Mouse (Mus musculus): ENCODE results near the gene Ranbp3l.
"Not testable (repeated sequence)": the region's sequence is repeated elsewhere in the genome, so short reads cannot be mapped to it uniquely, and the experiment has no call there.

The Ranbp3l gene

GRCm38 (mm10) chr15:8967573-8968228 is at the start of gene Ranbp3l:
Gene Ranbp3l, plus strand, starts transcription at chr15:8967949.
- DNase-seq (ENCODE audit: low spot score in 2 of 2), result no peak

GRCm38 (mm10) chr15:8930061-8930460 is 37.7 kb upstream of the Ranbp3l start:
- DNase-seq (ENCODE audit: low spot score in 2 of 2), result no peak

- no peak for DNase-seq (ENCODE audit: low spot score in 2 of 2)
Measured at GRCm38 (mm10) chr15:8936911-8937310, 30.8 kb upstream of the Ranbp3l start.

GRCm38 (mm10) chr15:8940861-8941260 is 26.9 kb upstream of the Ranbp3l start:
- no peak for DNase-seq (ENCODE audit: low spot score in 2 of 2)

GRCm38 (mm10) chr15:8950856-8951255 is 16.9 kb upstream of the Ranbp3l start:
- no peak for DNase-seq (ENCODE audit: low spot score in 2 of 2)

- no peak for DNase-seq (ENCODE audit: low spot score in 2 of 2)
Measured at GRCm38 (mm10) chr15:8963323-8963722, 4.4 kb upstream of the Ranbp3l start.

- DNase-seq (ENCODE audit: low spot score in 2 of 2), result no peak
Measured at GRCm38 (mm10) chr15:8968229-8968595, 463 bp downstream of the Ranbp3l start.

GRCm38 (mm10) chr15:8969061-8969635 is 1.4 kb downstream of the Ranbp3l start:
- DNase-seq (ENCODE audit: low spot score in 2 of 2), result no peak

- DNase-seq (ENCODE audit: low spot score in 2 of 2), result no peak
Measured at GRCm38 (mm10) chr15:8991211-8991610, 23.5 kb downstream of the Ranbp3l start.

GRCm38 (mm10) chr15:8991859-8992838 is 24.4 kb downstream of the Ranbp3l start:
- DNase-seq (ENCODE audit: low spot score in 2 of 2), result no peak

- no peak for DNase-seq (ENCODE audit: low spot score in 2 of 2)
Measured at GRCm38 (mm10) chr15:8994608-8995277, 27.0 kb downstream of the Ranbp3l start.

GRCm38 (mm10) chr15:8995490-8995889 is 27.7 kb downstream of the Ranbp3l start:
- DNase-seq (ENCODE audit: low spot score in 2 of 2), result no peak

- no peak for DNase-seq (ENCODE audit: low spot score in 2 of 2)
Measured at GRCm38 (mm10) chr15:9002762-9003161, 35.0 kb downstream of the Ranbp3l start.

- no peak for DNase-seq (ENCODE audit: low spot score in 2 of 2)
Measured at GRCm38 (mm10) chr15:9009196-9009595, 41.4 kb downstream of the Ranbp3l start.

- no peak for DNase-seq (ENCODE audit: low spot score in 2 of 2)
Measured at GRCm38 (mm10) chr15:9014541-9014940, 46.8 kb downstream of the Ranbp3l start.

- DNase-seq (ENCODE audit: low spot score in 2 of 2), result not testable (repeated sequence)
Measured at GRCm38 (mm10) chr15:9015496-9015895, 47.7 kb downstream of the Ranbp3l start.

- no peak for DNase-seq (ENCODE audit: low spot score in 2 of 2)
Measured at GRCm38 (mm10) chr15:9055704-9056103, 88.0 kb downstream of the Ranbp3l start.

- no peak for DNase-seq (ENCODE audit: low spot score in 2 of 2)
Measured at GRCm38 (mm10) chr15:9059856-9060255, 92.1 kb downstream of the Ranbp3l start.

GRCm38 (mm10) chr15:9061150-9061882 is 93.6 kb downstream of the Ranbp3l start:
- no peak for DNase-seq (ENCODE audit: low spot score in 2 of 2)

- DNase-seq (ENCODE audit: low spot score in 2 of 2), result no peak
Measured at GRCm38 (mm10) chr15:9068881-9069280, 101.1 kb downstream of the Ranbp3l start.

GRCm38 (mm10) chr15:9070353-9070752 is 102.6 kb downstream of the Ranbp3l start:
- DNase-seq (ENCODE audit: low spot score in 2 of 2), result no peak

Measured in spleen, postnatal 36 days (tissue).